Mouse (Mus musculus) G1E (cell line): ENCODE measurements around the gene Fyco1. TPM values are rescaled to one million over a fixed set of nuclear protein-coding genes. Genes with fewer than 3 reads are reported as not detected.
"Not testable (repeated sequence)": the region's sequence is repeated elsewhere in the genome, so short reads cannot be mapped to it uniquely, and the experiment has no call there.

ENCODE experiments used
- ATAC-seq: 2 replicates; pipeline ENCODE4 v1.8.0; 2016; ENCODE audit warnings: mild to moderate bottlenecking; ENCODE audit not compliant: insufficient number of reproducible peaks, poor library complexity, low FRiP score, severe bottlenecking; ENCODE audit errors: extremely low read depth
- DNase-seq: peaks from one replicate; pipeline ENCODE4 v3.0.0; 2012; ENCODE audit warnings: low spot score
- H3K27me3 ChIP-seq: 2 replicates; pipeline ENCODE4 v1.6.1; 2012; ENCODE audit warnings: mild to moderate bottlenecking, low read length, inconsistent platforms; ENCODE audit not compliant: insufficient read depth
- H3K36me3 ChIP-seq: replicated peaks from 2 replicates; pipeline ENCODE3; 2012; ENCODE audit warnings: mild to moderate bottlenecking, inconsistent platforms
- H3K4me1 ChIP-seq: 2 replicates; pipeline ENCODE4 v1.6.1; 2012; ENCODE audit warnings: low read depth, low read length, inconsistent platforms, mixed read lengths; ENCODE audit not compliant: insufficient read depth
- H3K4me3 ChIP-seq: 2 replicates; pipeline ENCODE4 v1.5.1; 2012; ENCODE audit warnings: low read depth, mild to moderate bottlenecking, inconsistent platforms, low read length, moderate library complexity, mixed read lengths
- H3K9me3 ChIP-seq: replicated peaks from 2 replicates; pipeline ENCODE4 v1.6.1; 2012; ENCODE audit warnings: inconsistent platforms
- CTCF ChIP-seq: IDR thresholded peaks from 2 replicates; pipeline ENCODE4 v1.5.1; 2012; ENCODE audit warnings: low read depth, low read length, inconsistent platforms, mixed read lengths
- GATA1 ChIP-seq: IDR thresholded peaks from 2 replicates; pipeline ENCODE4 v1.6.1; 2012; ENCODE audit warnings: borderline replicate concordance, low read length, inconsistent platforms, mixed read lengths
- GATA2 ChIP-seq: IDR thresholded peaks from 2 replicates; pipeline ENCODE4 v1.6.1; 2012; ENCODE audit warnings: low read depth, low read length, inconsistent platforms, borderline replicate concordance
- POLR2AphosphoS5 ChIP-seq: IDR thresholded peaks from 2 replicates; pipeline ENCODE4 v1.6.1; 2012; ENCODE audit warnings: low read depth, low read length, inconsistent platforms; ENCODE audit not compliant: insufficient replicate concordance
- TAL1 ChIP-seq: conservative IDR thresholded peaks from 2 replicates; pipeline ENCODE4 v1.6.1; 2012; ENCODE audit warnings: low read depth, low read length, inconsistent platforms, mixed read lengths
- polyA plus RNA-seq: library from polyadenylated mRNA; stranded (reverse); fragments of >175 nt; gene quantifications from 2 replicates; pipeline ENCODE4 v1.2.3, GENCODE M21; 2012
- total RNA-seq, 2 experiments: library from RNA; stranded (forward) in 1 of 2; stranded (reverse) in 1 of 2; fragments of 200-1000 nt in 1 of 2; fragments of >200 nt in 1 of 2; fragmentation: Nextera tagmentation in 1 of 2; gene quantifications; 2 replicates each; pipeline ENCODE4 v1.2.3; 2014 to 2017

The Fyco1 gene
- total and polyA plus RNA-seq, 3 experiments, result 2.4 to 29.6 (median 12.1) TPM

GRCm38 (mm10) chr9:123805241-123805640 is 46.5 kb downstream of the Fyco1 start:
- ATAC-seq (no peak), DNase-seq (no peak)
- Histone ChIP-seq H3K27me3 (no peaks in the 10 kb centered on the region), H3K9me3 (no peaks in the 10 kb centered on the region), H3K36me3 (peaks cover 74% of the 10 kb centered on the region), H3K4me1 (no peaks in the 10 kb centered on the region), H3K4me3 (no peak overlapping the region)
- TF ChIP-seq POLR2AphosphoS5 (no peak), TAL1 (no peak), GATA2 (no peak), CTCF (no peak), GATA1 (no peak)

GRCm38 (mm10) chr9:123802896-123803295 is 48.8 kb downstream of the Fyco1 start:
- Histone ChIP-seq H3K9me3 (no peaks in the 10 kb centered on the region), H3K27me3 (no peaks in the 10 kb centered on the region), H3K36me3 (peaks cover 69% of the 10 kb centered on the region), H3K4me3 (no peak overlapping the region), H3K4me1 (no peaks in the 10 kb centered on the region)
- TF ChIP-seq TAL1, result no peak
- TF ChIP-seq GATA1, result no peak
- no peak for TF ChIP-seq CTCF
- no peak for TF ChIP-seq POLR2AphosphoS5
- DNase-seq, result no peak
- no peak for ATAC-seq

- DNase-seq, result no peak
- TF ChIP-seq CTCF, result no peak
- no peak for TF ChIP-seq TAL1
- no peak for TF ChIP-seq POLR2AphosphoS5
- TF ChIP-seq GATA1, result no peak
- TF ChIP-seq GATA2, result no peak
- peaks cover 70% of the 10 kb centered on the region for H3K36me3 ChIP-seq
- H3K4me1 ChIP-seq, result no peaks in the 10 kb centered on the region
- no peaks in the 10 kb centered on the region for H3K9me3 ChIP-seq
- ATAC-seq, result no peak
- H3K4me3 ChIP-seq, result no peak overlapping the region
- no peaks in the 10 kb centered on the region for H3K27me3 ChIP-seq
Observed at GRCm38 (mm10) chr9:123802421-123802820, 49.3 kb downstream of the Fyco1 start.

- ATAC-seq, result no peak
- DNase-seq, result no peak
- Histone ChIP-seq H3K27me3 (no peaks in the 10 kb centered on the region), H3K4me3 (no peak overlapping the region), H3K9me3 (no peaks in the 10 kb centered on the region), H3K4me1 (no peaks in the 10 kb centered on the region), H3K36me3 (peaks cover 78% of the 10 kb centered on the region)
- TF ChIP-seq POLR2AphosphoS5 (no peak), CTCF (no peak), GATA1 (no peak), GATA2 (no peak), TAL1 (no peak)
Observed at GRCm38 (mm10) chr9:123801527-123801926, 50.2 kb downstream of the Fyco1 start.

- DNase-seq (peak; percentile 7), ATAC-seq (no peak)
- H3K9me3 ChIP-seq, result no peaks in the 10 kb centered on the region
- no peak overlapping the region for H3K4me3 ChIP-seq
- TF ChIP-seq CTCF, result 0 out of 2 replicates have a peak, but pooled peaks have one; percentile 35
- no peak for TF ChIP-seq GATA1
- no peaks in the 10 kb centered on the region for H3K4me1 ChIP-seq
- H3K27me3 ChIP-seq, result no peaks in the 10 kb centered on the region
- H3K36me3 ChIP-seq, result peaks cover 86% of the 10 kb centered on the region
Observed at GRCm38 (mm10) chr9:123796174-123796573, 55.5 kb downstream of the Fyco1 start.

- Histone ChIP-seq H3K36me3 (peaks cover 47% of the 10 kb centered on the region), H3K27me3 (no peaks in the 10 kb centered on the region)
Observed at GRCm38 (mm10) chr9:123788855-123789529, 62.7 kb downstream of the Fyco1 start.

GRCm38 (mm10) chr9:123773299-123773698 is 78.4 kb downstream of the Fyco1 start:
- H3K4me3 ChIP-seq, H3K4me1 ChIP-seq, H3K9me3 ChIP-seq, H3K36me3 ChIP-seq, ATAC-seq: not testable (repeated sequence)
- peaks cover 16% of the 10 kb centered on the region for H3K27me3 ChIP-seq
- DNase-seq, result peak; percentile 12

More at GRCm38 (mm10) chr9:123788855-123789529, 62.7 kb downstream of the Fyco1 start:
- no peak for DNase-seq
- TF ChIP-seq POLR2AphosphoS5, result no peak
- no peak for TF ChIP-seq GATA1
- TF ChIP-seq CTCF, result no peak
- TF ChIP-seq TAL1, result no peak
- no peak for TF ChIP-seq GATA2
- Histone ChIP-seq H3K4me3 (no peak overlapping the region), H3K4me1 (no peaks in the 10 kb centered on the region), H3K9me3 (peaks cover under 1% of the 10 kb centered on the region; the same call in 1 of the 2 replicates)
- no peak for ATAC-seq
